Mouse (Mus musculus): ENCODE data around the gene Glrb.

Glrb gene

DNA sequence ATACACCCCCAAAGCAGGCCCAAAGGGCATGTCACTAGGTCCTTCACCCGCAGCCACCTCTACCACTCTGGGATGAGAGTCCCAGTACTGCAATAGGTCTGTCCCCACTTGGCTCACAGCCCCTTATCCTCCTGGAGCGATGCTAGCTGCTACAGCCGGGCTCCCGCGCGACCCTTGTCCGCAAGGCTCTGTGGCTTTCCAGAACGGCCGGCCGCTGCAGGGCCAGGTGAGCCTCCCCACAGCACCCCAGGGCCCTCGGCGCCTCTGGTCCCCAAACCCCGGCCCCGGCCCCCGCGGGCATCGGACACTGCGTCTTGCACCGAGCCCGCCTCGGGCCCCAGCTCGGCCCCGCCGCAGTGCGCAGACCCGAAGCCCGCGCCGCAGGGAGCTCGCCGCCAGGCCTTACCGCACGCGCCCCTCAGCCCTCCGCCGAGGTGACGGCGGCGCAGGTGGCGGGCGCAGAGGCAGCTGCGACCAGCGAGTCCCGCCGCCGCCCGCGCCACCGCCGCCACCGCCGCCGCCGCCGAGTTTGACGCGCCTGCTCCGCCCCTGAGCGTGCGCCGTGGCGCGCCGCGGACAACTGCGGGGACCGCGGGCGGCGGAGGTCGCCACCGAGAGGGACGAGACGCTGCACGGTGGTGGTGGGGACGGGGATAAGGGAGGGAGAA is at the start of gene Glrb:
Gene Glrb, minus strand, starts transcription at position 550 of the 668 bp plus-strand sequence.
- DNase-seq (ENCODE audit: low spot score) = no peak

DNA sequence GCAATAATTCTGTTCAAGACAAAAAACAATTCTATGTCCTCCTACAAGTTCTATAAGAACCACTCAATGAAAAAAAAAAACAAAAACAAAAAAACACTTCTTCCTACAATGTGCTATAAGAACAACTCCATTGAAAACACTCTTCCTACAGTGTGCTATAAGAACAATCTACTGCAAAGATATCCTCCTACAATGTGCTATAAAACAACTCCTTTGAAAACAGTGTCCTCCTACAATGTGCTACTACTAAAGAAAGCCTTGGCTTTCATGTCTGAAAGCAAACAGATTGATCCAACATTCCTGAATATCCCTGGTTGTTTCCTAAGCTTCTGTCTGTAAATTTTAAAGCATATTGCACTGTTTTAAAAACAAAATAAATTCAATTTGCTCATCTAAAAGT is 46.5 kb upstream of the Glrb start:
- no peak for DNase-seq (ENCODE audit: low spot score)

- no peak for DNase-seq (ENCODE audit: low spot score)
Observed at GRCm38 (mm10) chr3:80958591-80958990, 45.1 kb upstream of the Glrb start.

DNA sequence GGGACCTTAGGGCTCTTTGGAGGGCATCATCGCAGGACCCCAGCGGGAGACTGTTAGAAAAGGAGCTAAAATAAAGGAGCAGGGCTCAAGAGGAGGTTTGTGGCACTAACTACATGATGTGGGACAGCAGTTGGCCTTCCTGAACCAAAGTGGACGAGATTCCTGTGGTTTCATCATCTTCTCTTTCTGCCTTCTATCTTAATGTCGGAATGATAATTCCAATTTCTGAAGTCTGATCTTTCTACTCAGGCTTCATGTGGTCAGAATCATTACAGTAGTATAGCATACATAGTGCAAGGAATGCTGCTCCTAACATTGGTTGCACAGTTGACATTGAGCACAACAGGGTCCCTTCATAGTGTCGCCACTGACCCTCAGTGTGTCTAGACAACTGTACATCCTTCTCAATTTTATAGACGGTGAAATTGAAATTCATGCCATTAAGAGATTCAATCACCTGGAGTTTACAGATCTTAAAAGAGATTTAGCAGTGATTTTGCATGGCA is 372 bp upstream of the Glrb start:
- no peak for DNase-seq (ENCODE audit: low spot score)

DNA sequence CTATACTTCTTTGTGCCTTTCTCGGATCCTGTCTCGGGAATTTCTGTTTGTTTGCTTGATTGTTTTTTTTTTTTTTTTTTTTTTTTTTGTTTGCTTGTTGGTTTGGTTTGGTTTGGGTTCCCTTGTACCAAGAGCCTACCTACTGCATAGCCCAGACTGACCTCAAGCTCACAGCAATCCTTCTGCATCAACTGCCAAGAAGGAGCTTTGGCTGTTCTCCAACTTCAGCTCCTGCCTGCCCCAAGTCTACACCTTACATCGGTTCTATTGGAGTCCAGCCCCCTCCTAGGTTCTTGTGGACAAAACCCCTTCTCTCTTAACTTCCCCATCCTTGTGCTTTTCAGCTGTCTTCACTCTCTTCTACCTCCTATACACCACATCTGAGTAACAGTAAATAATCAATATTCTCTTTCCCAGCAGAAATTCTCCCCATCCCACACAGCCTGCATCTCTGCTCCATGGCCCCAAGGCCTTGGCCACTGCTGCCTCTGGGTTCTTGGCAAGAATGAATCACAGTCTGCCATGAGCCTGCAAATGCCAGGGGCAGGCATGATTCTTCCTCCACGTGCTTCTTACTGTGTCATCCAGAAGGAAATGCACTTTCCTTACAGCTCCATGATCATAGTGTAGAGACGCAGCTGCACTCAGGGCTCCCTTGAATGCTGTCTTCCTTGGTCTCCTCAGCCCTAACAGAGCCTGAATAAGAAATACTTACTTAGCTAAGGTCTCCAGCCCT is 18.5 kb downstream of the Glrb start:
- DNase-seq (ENCODE audit: low spot score) = no peak

DNA sequence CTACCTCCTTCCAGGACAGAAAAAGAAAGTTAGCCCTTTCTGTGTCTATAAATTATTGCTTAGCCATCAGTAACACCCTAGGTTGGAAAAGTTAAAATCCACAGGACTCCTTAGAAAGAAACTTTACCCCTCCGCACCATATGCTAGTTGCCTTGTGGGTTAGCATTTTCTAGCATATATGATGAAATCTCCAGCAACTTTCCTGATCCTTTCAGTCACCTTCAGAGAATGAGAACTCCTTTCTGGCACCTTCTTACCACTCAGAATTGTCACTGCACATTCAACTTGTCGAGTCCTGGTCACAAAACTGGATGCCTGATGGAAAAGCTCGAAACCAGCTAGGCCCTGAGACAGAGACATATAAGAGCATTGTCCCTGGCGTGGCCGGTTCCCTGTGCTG is 19.1 kb downstream of the Glrb start:
- no peak for DNase-seq (ENCODE audit: low spot score)

GRCm38 (mm10) chr3:80893055-80893690 is 20.3 kb downstream of the Glrb start:
- DNase-seq (ENCODE audit: low spot score) = no peak

DNA sequence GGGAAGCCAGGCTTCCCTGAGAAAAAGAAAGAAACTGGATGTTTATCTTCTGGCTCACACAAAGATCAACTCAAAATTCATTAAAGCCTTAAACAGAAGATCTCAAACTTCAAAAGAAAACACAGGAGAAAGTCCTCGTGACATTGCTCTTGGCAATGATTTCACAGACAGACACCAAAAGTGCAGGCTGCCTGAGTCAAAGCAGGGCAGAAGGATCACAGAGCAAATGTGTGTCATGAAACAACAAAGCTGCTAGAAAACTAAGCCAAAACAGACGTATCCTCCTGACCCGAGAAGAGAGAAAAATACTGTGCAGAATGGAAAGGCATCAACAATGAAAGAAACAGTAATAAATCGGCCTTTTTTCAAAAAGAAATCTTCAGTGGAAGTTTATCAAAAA is 22.4 kb downstream of the Glrb start:
- no peak for DNase-seq (ENCODE audit: low spot score)

DNA sequence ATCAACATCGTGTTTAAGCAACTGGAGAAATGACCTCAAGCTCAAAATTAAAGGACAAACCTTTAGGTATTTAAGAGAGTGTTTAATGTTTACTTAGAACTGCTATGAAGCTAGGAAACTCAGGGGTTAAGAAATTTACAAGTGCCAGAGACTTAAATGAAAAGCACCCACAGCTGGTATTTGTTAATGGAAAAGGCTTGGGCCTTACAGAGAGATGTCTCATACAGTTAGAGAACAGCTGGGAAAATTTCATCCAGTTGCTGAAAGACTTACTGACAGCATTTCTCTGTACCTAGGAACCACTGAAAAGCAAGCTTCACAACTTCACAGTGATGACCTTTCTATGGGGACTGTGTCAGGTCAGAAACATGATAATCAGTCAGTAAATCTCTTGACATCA is 28.3 kb downstream of the Glrb start:
- DNase-seq (ENCODE audit: low spot score) = no peak

GRCm38 (mm10) chr3:80883601-80884000 is 29.9 kb downstream of the Glrb start:
- DNase-seq (ENCODE audit: low spot score) = no peak

DNA sequence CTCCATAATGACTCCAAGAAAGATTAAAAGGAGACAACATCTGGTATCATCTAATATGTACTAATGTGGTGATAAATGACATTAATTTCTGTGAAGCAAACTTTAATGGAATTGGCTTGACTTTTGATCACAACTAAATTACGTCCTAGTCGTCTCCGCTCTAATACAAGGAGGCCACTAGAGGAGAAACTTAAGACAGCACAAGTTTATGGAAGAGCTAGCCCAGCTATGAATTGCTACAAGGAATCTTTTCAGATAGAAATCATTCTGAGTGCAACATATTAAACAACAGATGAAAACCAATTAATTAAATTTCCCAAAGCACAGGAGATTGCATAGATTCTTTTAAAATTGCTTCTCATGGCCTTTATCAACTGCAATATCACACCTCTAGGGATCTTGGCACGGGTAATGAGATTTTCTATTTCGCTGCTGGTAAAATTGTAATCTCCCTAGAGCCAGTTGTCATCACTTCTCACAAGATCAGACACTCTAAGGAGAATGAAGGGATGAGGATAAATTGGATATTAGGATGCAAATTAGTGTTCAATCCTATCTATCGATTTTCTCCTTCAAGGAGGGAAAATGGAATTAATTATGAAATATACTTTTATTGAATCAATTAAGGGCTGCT is 32.7 kb downstream of the Glrb start:
- no peak for DNase-seq (ENCODE audit: low spot score)

DNA sequence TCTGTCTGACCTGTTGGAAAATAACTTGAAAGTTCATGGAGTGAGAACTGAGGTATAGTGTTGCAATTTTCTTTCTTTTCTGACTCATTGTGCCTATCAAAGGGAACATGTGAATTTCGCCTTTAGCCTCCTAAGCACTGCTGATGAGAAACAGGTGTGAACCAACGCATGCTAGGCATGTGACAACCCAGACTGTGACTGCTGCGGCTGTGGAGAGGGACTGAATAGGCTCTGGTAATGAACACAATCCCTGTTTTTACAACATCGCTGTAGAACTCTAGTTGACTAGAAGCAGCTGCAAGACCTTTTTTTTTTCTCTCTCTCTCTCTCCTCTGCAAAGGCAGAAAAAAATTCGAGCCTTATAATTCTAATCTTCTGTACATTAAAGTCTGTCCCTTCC is 34.9 kb downstream of the Glrb start:
- DNase-seq (ENCODE audit: low spot score) = no peak

DNA sequence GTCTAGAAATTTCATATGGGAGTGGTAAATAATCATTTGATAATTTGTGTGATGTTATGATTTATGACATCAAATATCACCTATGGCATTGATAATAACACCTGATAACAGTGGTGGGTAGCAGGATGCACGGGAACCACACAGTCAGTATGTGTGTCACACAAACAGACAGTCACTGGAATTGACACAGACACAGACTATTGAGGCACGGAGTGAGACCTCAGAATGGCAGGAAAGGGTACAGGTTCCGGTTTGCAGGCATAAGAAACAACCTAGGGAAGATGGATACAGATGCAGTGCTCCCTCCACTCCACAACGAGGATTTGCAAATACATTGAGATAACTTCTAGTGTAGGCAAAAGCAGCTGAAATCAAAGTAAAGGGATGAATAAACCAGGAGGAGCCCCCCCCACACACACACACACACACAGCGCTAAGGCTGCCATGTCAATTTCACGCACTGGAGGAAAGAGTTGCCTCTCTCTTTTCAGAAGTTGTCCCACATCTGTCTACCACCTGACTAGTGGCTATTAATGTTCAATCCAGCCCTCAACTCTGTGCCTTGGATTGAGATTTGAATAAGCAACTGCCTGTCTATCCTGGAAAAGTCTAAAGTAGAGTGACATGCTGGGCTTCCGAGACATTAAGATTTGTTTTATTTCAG is 38.6 kb downstream of the Glrb start:
- DNase-seq (ENCODE audit: low spot score) = no peak

DNA sequence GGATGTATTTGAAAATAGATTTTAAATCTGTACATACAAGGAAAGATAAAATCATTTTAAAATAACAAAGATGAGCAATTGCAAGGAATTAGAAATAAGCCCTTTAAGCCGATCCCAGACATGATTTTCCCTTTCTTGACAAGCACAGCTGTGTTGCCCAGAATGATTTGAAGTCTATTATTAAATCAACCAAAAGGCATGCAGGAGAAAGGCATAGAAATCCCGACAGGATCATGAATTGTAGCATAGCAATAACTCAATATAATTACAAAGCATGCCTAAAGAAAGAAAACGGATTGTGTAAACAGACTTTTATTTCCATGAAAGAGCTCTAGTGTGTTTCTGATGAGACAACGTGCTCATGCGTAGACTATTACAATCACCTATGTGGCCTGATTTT is 39.4 kb downstream of the Glrb start:
- DNase-seq (ENCODE audit: low spot score) = no peak

DNA sequence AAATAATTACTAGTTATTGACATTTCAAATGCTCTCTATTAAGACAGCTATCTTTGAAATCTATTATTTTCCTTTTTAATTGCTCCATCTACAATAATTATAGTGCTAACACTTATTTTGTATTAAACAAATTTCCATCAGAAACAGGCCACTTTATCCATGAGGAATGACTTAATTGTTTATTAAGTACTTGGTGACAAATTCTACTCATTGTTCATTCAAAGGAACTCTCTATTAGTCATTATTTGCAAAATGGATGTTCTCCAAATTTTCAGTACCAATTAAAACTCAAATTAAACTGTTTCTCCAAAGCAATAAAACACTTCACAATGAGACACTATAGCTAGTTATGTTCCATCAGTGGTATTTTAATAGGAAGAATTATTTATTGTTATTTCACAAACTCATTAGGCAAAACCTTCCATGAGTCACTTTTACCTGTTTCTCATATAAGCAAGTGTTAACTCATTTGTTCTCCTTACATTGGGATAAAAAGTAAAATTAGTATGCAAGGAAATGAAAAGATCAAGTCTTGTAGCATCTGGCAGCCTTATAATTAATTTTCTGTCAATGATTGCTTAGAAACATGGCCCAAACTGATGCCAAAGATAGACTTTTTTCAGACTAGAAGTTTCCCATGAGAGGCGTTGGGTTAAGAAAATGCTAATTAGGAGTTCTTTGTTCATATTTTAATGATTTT is 41.8 kb downstream of the Glrb start:
- no peak for DNase-seq (ENCODE audit: low spot score)

GRCm38 (mm10) chr3:80867328-80867727 is 46.1 kb downstream of the Glrb start:
- no peak for DNase-seq (ENCODE audit: low spot score)

- no peak for DNase-seq (ENCODE audit: low spot score)
Observed at GRCm38 (mm10) chr3:80852912-80853507, 60.5 kb downstream of the Glrb start.

- DNase-seq (ENCODE audit: low spot score) = no peak
Observed at GRCm38 (mm10) chr3:80850947-80851346, 62.5 kb downstream of the Glrb start.

- DNase-seq (ENCODE audit: low spot score) = no peak
Observed at GRCm38 (mm10) chr3:80845634-80846033, 67.8 kb downstream of the Glrb start.

GRCm38 (mm10) chr3:80839845-80840244 is 73.6 kb downstream of the Glrb start:
- no peak for DNase-seq (ENCODE audit: low spot score)

- no peak for DNase-seq (ENCODE audit: low spot score)
Observed at GRCm38 (mm10) chr3:80837583-80837982, 75.9 kb downstream of the Glrb start.
